Mouse (Mus musculus): Measurements from ENCODE around the gene Engase. TPM values are rescaled to one million over a fixed set of nuclear protein-coding genes. Genes with fewer than 3 reads are reported as not detected.

Engase gene
- polyA plus RNA-seq, 1 experiment from 2014 or later, result 7.3 TPM

Other genes starting within 250 kb of the Engase start
- gene Cyth1, start 228.2 kb upstream of the Engase start, polyA plus RNA-seq (2016; fragmentation: Nextera tagmentation; extraction: Ambion mirVana), result 28.3 and 28.5 TPM in 2 replicates
- gene Usp36, start 186.6 kb upstream of the Engase start, polyA plus RNA-seq (2016; fragmentation: Nextera tagmentation; extraction: Ambion mirVana), result 17.6 and 20.8 TPM in 2 replicates
- 0.18 and 0.40 TPM in 2 replicates for gene Cep295nl, start 134.3 kb upstream of the Engase start, polyA plus RNA-seq (2016; fragmentation: Nextera tagmentation; extraction: Ambion mirVana)
- gene Timp2, start 121.1 kb upstream of the Engase start, polyA plus RNA-seq (2016; fragmentation: Nextera tagmentation; extraction: Ambion mirVana), result 49.4 and 50.3 TPM in 2 replicates
- 1.7 and 1.8 TPM in 2 replicates for gene Lgals3bp, start 74.7 kb upstream of the Engase start, polyA plus RNA-seq (2016; fragmentation: Nextera tagmentation; extraction: Ambion mirVana)
- 29.3 and 30.9 TPM in 2 replicates for gene Cant1, start 57.7 kb upstream of the Engase start, polyA plus RNA-seq (2016; fragmentation: Nextera tagmentation; extraction: Ambion mirVana)
- gene C1qtnf1, start 48.6 kb upstream of the Engase start, polyA plus RNA-seq (2016; fragmentation: Nextera tagmentation; extraction: Ambion mirVana), result 2.7 and 3.3 TPM in 2 replicates